Mouse (Mus musculus): Measurements from ENCODE around the gene Ptger3. TPM values are rescaled to one million over a fixed set of nuclear protein-coding genes. Genes with fewer than 3 reads are reported as not detected.
A peak's percentile ranks its signal among the peaks of the same experiment; 100 is the strongest.

The Ptger3 gene
- polyA plus RNA-seq, 1 experiment from 2014 or later, result 13.9 TPM

DNA sequence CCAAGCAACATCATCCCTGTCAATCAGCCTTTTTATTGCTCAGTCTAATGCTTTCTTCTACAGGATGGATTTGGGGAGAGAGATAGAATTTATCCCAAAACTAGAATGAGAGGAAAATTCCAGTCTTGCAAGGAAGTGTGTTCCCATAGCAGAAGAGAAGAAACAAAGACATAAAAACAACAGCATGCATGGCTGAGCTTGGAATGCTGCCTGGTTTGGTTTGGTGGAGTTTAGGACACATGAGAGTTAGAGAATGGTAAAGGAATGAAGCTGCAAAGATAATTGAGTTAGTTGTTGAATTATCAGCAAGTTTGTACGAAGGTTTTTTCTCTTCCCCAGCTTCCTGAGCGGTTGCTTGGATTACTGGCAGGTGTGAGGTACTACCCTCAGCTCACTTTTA, 99.5 kb downstream of the Ptger3 start:
- ATAC-seq, result no peak
- no peak overlapping the region for H3K4me2 ChIP-seq (replicated peaks)
- H3K4me1 ChIP-seq (replicated peaks), result no peaks in the 10 kb centered on the region
- WGBS, result 70% methylated on average over 2 of the region's 2 CpGs
- H3K27me3 ChIP-seq (replicated peaks), result no peaks in the 10 kb centered on the region
- no peak overlapping the region for H3K4me3 ChIP-seq (replicated peaks)
- no peak overlapping the region for H3K9ac ChIP-seq
- no peaks in the 10 kb centered on the region for H3K9me3 ChIP-seq
- H3K36me3 ChIP-seq, result no peaks in the 10 kb centered on the region
- no peak overlapping the region for H3K27ac ChIP-seq

- no peaks in the 10 kb centered on the region for H3K9me3 ChIP-seq
- H3K27me3 ChIP-seq (replicated peaks), result no peaks in the 10 kb centered on the region
- H3K4me3 ChIP-seq (replicated peaks), result no peak overlapping the region
- H3K27ac ChIP-seq, result no peak overlapping the region
- H3K4me1 ChIP-seq (replicated peaks), result no peaks in the 10 kb centered on the region
- no peak overlapping the region for H3K4me2 ChIP-seq (replicated peaks)
- WGBS, result 82% methylated on average over 3 of the region's 3 CpGs
- no peak for ATAC-seq
- H3K9ac ChIP-seq, result no peak overlapping the region
- no peaks in the 10 kb centered on the region for H3K36me3 ChIP-seq
Observed at GRCm38 (mm10) chr3:157686105-157686504, 119.4 kb downstream of the Ptger3 start.

- Histone ChIP-seq H3K27ac (no peak overlapping the region), H3K4me3 (replicated peaks) (no peak overlapping the region), H3K4me1 (replicated peaks) (no peaks in the 10 kb centered on the region), H3K27me3 (replicated peaks) (no peaks in the 10 kb centered on the region), H3K4me2 (replicated peaks) (no peak overlapping the region), H3K36me3 (no peaks in the 10 kb centered on the region), H3K9me3 (no peaks in the 10 kb centered on the region), H3K9ac (no peak overlapping the region)
- no peak for ATAC-seq
- 39% methylated on average over 6 of the region's 6 CpGs for WGBS
Observed at GRCm38 (mm10) chr3:157688419-157689162, 121.9 kb downstream of the Ptger3 start.

MicroRNA genes within 50 kb of the gene (microRNA counts, 519-probe panel; counts per million panel counts)
- microRNA mmu-miR-186, result 2,505 counts per million, percentile 65 among the panel's probes with 10 or more counts

Other genes starting within 250 kb of the Ptger3 start
- 77.8 and 93.6 TPM in 2 replicates for gene Zranb2, start 32.7 kb upstream of the Ptger3 start, polyA plus RNA-seq (2015; fragmentation: Nextera tagmentation; extraction: Ambion mirVana)